Mouse (Mus musculus) cerebellum, adult 2 months (tissue): ENCODE measurements around the gene Wdfy3.

Experiments
- CTCF ChIP-seq: fragments of 200-500 bp; IDR thresholded peaks from 2 replicates; pipeline ENCODE4 v1.5.1; 2011; ENCODE audit warnings: low read depth, mild to moderate bottlenecking, control low read depth, low read length, moderate library complexity, borderline replicate concordance; ENCODE audit not compliant: insufficient read depth
- POLR2A ChIP-seq: fragments of 200-500 bp; IDR thresholded peaks from 2 replicates; pipeline ENCODE4 v1.6.1; 2011; ENCODE audit warnings: low read length, control low read depth, borderline replicate concordance; ENCODE audit not compliant: insufficient read depth

DNA sequence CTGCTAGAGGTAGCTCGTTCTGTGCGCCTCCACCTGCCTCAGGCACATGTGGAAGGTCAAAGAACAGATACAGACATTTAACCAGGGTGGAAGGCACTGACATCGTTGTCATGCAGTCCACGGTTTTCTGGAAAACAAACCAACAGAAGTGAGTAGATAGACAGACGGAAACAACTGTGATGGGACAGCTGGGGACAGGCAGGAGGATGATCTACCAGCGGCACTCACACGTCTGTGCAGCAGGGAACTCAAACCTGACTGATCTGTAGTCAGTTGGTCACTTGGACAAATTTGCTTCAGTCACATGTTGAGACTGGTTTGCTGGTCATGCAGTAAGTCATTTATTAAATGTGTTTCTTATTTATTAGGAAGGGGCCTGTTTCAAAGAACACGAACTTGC, 112.3 kb downstream of the Wdfy3 start:
- TF ChIP-seq POLR2A (no peak), CTCF (no peak)
